Comparison of ENCODE assay signal across 28 mouse cellular contexts in genomic region chr10:19718627-19719026, GRCm38 (mm10). TPM values are rescaled to one million over a fixed set of nuclear protein-coding genes. Genes with fewer than 3 reads are reported as not detected.
DNase-seq lines count a peak whose midpoint lies in the region; ATAC-seq lines count a peak whose summit lies in the region.
"Had no signal": no experiment of that assay in that cellular context is flagged by ENCODE, and none has a peak within 500 bp of the region (broad histone marks: within the 10 kb centered on the region; RNA-seq: fewer than 3 reads in every experiment).

No protein-coding gene starts in this region.

- H3K9me3 ChIP-seq in midbrain, embryonic 15.5 days, result no peaks in the 10 kb centered on the region
- H3K9me3 ChIP-seq in kidney, embryonic 16.5 days (ENCODE audit: low read length), result no peaks in the 10 kb centered on the region
- H3K9me3 ChIP-seq: embryonic facial prominence, embryonic 15.5 days; G1E; hindbrain, embryonic 13.5 days; limb, embryonic 10.5 days; liver, embryonic 15.5 days; lung, embryonic 15.5 days had no signal

- no peak for ATAC-seq in midbrain, embryonic 15.5 days (replicated peaks)
- ATAC-seq in kidney, embryonic 16.5 days (ENCODE audit: low FRiP score, low TSS enrichment), result no peak
- ATAC-seq in cerebellum, adult (ENCODE audit: insufficient number of reproducible peaks, low FRiP score, low TSS enrichment), result no peak
- ATAC-seq: forebrain, embryonic 14.5 days; midbrain, embryonic 16.5 days had no signal

- H3K4me3 ChIP-seq in midbrain, embryonic 15.5 days, result no peak overlapping the region
- no peak overlapping the region for H3K4me3 ChIP-seq in kidney, embryonic 16.5 days (ENCODE audit: low read length)
- H3K4me3 ChIP-seq: embryonic facial prominence, embryonic 15.5 days; hindbrain, embryonic 13.5 days; layer of hippocampus, adult 2 months; limb, embryonic 10.5 days; liver, embryonic 15.5 days; lung, embryonic 15.5 days had no signal

- no peak overlapping the region for H3K9ac ChIP-seq in midbrain, embryonic 15.5 days
- H3K9ac ChIP-seq in kidney, embryonic 16.5 days (replicated peaks; ENCODE audit: low read length), result no peak overlapping the region
- H3K9ac ChIP-seq: embryonic facial prominence, embryonic 15.5 days; hindbrain, embryonic 13.5 days; liver, embryonic 15.5 days; lung, embryonic 15.5 days had no signal

- no peaks in the 10 kb centered on the region for H3K36me3 ChIP-seq in midbrain, embryonic 15.5 days (replicated peaks)
- H3K36me3 ChIP-seq in kidney, embryonic 16.5 days (ENCODE audit: insufficient read depth, low read length), result no peaks in the 10 kb centered on the region
- H3K36me3 ChIP-seq: embryonic facial prominence, embryonic 15.5 days; G1E; hindbrain, embryonic 13.5 days; limb, embryonic 10.5 days; liver, embryonic 15.5 days; lung, embryonic 15.5 days had no signal

- no peak overlapping the region for H3K27ac ChIP-seq in midbrain, embryonic 15.5 days
- no peak overlapping the region for H3K27ac ChIP-seq in kidney, embryonic 16.5 days (ENCODE audit: low read length)
- H3K27ac ChIP-seq: embryonic facial prominence, embryonic 15.5 days; hindbrain, embryonic 13.5 days; layer of hippocampus, adult 2 months; limb, embryonic 10.5 days; liver, embryonic 15.5 days; lung, embryonic 15.5 days had no signal

- DNase-seq in CD4-positive, CD25-positive, alpha-beta regulatory T cell, adult 2 months (ENCODE audit: low read depth, low spot score), result peak; percentile 38
- DNase-seq in Muller cell, postnatal 12 days (ENCODE audit: inconsistent ontology term), result peak; percentile 49
- DNase-seq in induced T-regulatory cell, adult 2 months (ENCODE audit: low read depth), result peak; percentile 49
- DNase-seq in natural killer cell, adult 2 months (ENCODE audit: low spot score in 2 of 2), result peak; percentile 41 to 74
- DNase-seq: adrenal gland, postnatal 25 days; cerebellum, adult 11-12 months; cerebellum, postnatal 14 days; gastrocnemius, postnatal 14 days; heart, adult 18-20 months; kidney, adult 8-10 months; kidney, postnatal 14 days; liver; lung, postnatal 36 days; thymus, postnatal 25 days had no signal

- no peaks in the 10 kb centered on the region for H3K4me1 ChIP-seq in midbrain, embryonic 15.5 days
- H3K4me1 ChIP-seq in kidney, embryonic 16.5 days (ENCODE audit: insufficient read depth, low read length), result no peaks in the 10 kb centered on the region
- H3K4me1 ChIP-seq: hindbrain, embryonic 13.5 days; lung, embryonic 15.5 days had no signal

- 83% methylated on average over 3 of the region's 3 CpGs for WGBS in midbrain, embryonic 15.5 days
- WGBS in kidney, embryonic 16.5 days, result 86% methylated on average over 3 of the region's 3 CpGs

- 0 out of 2 replicates have a peak, but pooled peaks cover 4% of the 10 kb centered on the region for H3K27me3 ChIP-seq in midbrain, embryonic 15.5 days (replicated peaks)
- H3K27me3 ChIP-seq in kidney, embryonic 16.5 days (ENCODE audit: insufficient read depth, low read length), result 0 out of 2 replicates have a peak, but pooled peaks cover 3% of the 10 kb centered on the region
- H3K27me3 ChIP-seq: CH12.LX had no signal

- H3K4me2 ChIP-seq in midbrain, embryonic 15.5 days, result no peak overlapping the region
- no peak overlapping the region for H3K4me2 ChIP-seq in kidney, embryonic 16.5 days (replicated peaks; ENCODE audit: low read depth, low read length)
- H3K4me2 ChIP-seq: embryonic facial prominence, embryonic 15.5 days; hindbrain, embryonic 13.5 days; liver, embryonic 15.5 days; lung, embryonic 15.5 days had no signal

RNA-seq across cellular contexts. Expression of gene Il20ra, which starts 6.3 kb away (rescaled TPM):
- polyA plus RNA-seq in midbrain, embryonic 15.5 days (2015; fragmentation: Nextera tagmentation; extraction: Ambion mirVana), result 0.49 and 0.50 TPM in 2 replicates
- 0.07 and 0.10 TPM in 2 replicates for polyA plus RNA-seq in kidney, embryonic 16.5 days (2015; fragmentation: Nextera tagmentation; extraction: Ambion mirVana)
- polyA plus RNA-seq: forebrain, embryonic 14.5 days; G1E; small intestine, adult 2 months had no signal
